Mouse (Mus musculus) right cerebral cortex, postnatal 4 days (tissue): ENCODE results near the gene Vldlr.

Experiments
- DNase-seq: peaks from one replicate; pipeline ENCODE4 v3.0.0-alpha.2; 2022

Vldlr gene

GRCm38 (mm10) chr19:27216318-27216717 is at the start of gene Vldlr:
Gene Vldlr, plus strand, starts transcription at chr19:27216484.
- peak; percentile 37 for DNase-seq

GRCm38 (mm10) chr19:27167601-27168319 is 48.5 kb upstream of the Vldlr start:
- DNase-seq: no peak

GRCm38 (mm10) chr19:27173836-27174235 is 42.4 kb upstream of the Vldlr start:
- no peak for DNase-seq

- DNase-seq: no peak
These were observed 40.7 kb upstream of the Vldlr start for GRCm38 (mm10) chr19:27175617-27176016.

GRCm38 (mm10) chr19:27176558-27176957 is 39.7 kb upstream of the Vldlr start:
- no peak for DNase-seq

GRCm38 (mm10) chr19:27178195-27178807 is 38.0 kb upstream of the Vldlr start:
- DNase-seq: no peak

- DNase-seq: peak; percentile 62
These were observed 35.7 kb upstream of the Vldlr start for GRCm38 (mm10) chr19:27180351-27181122.

GRCm38 (mm10) chr19:27183511-27183910 is 32.8 kb upstream of the Vldlr start:
- DNase-seq: no peak

GRCm38 (mm10) chr19:27203711-27204238 is 12.5 kb upstream of the Vldlr start:
- no peak for DNase-seq

GRCm38 (mm10) chr19:27210991-27211390 is 5.3 kb upstream of the Vldlr start:
- DNase-seq: no peak

- DNase-seq: no peak
These were observed 688 bp upstream of the Vldlr start for GRCm38 (mm10) chr19:27215596-27215995.

GRCm38 (mm10) chr19:27216767-27217403 is 601 bp downstream of the Vldlr start:
- DNase-seq: peak; percentile 66

GRCm38 (mm10) chr19:27217404-27217940 is 1.2 kb downstream of the Vldlr start:
- peak; percentile 78 for DNase-seq

- DNase-seq: peak; percentile 51
These were observed 1.7 kb downstream of the Vldlr start for GRCm38 (mm10) chr19:27217941-27218411.

GRCm38 (mm10) chr19:27218561-27219262 is 2.4 kb downstream of the Vldlr start:
- DNase-seq: peak; percentile 32

- no peak for DNase-seq
These were observed 3.3 kb downstream of the Vldlr start for GRCm38 (mm10) chr19:27219586-27219985.

GRCm38 (mm10) chr19:27223046-27223445 is 6.8 kb downstream of the Vldlr start:
- no peak for DNase-seq

- no peak for DNase-seq
These were observed 8.1 kb downstream of the Vldlr start for GRCm38 (mm10) chr19:27224356-27224755.

- DNase-seq: no peak
These were observed 10.3 kb downstream of the Vldlr start for GRCm38 (mm10) chr19:27226626-27227025.

GRCm38 (mm10) chr19:27227131-27227530 is 10.8 kb downstream of the Vldlr start:
- DNase-seq: no peak

GRCm38 (mm10) chr19:27228254-27228653 is 12.0 kb downstream of the Vldlr start:
- no peak for DNase-seq

- DNase-seq: no peak
These were observed 17.1 kb downstream of the Vldlr start for GRCm38 (mm10) chr19:27233386-27233785.
